Mouse (Mus musculus): ENCODE measurements around the gene Il17d. TPM values are rescaled to one million over a fixed set of nuclear protein-coding genes. Genes with fewer than 3 reads are reported as not detected.

The Il17d gene
- polyA plus RNA-seq, 1 experiment = not detected

DNA sequence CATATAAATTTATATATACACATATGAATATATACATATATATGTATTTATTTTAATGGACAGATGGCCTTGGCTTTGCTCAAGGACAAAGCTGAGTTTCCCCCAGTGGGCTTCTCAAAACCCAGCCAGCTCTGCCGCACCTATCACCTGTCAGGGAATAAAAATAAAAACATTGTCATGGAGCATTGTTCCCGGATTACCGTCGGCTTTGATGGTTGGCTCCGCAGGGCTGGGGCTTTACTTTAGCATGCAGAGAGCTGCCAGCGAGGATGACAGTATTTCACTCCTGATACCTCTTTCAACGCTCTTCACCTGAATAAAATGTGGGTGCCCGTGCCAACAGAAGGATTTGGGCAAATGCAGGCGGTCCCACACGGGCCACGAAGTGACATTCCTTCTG lies 9.3 kb downstream of the Il17d start:
- Histone ChIP-seq H3K4me1 (peaks cover 71% of the 10 kb centered on the region), H3K27me3 (replicated peaks) (no peaks in the 10 kb centered on the region), H3K9me3 (no peaks in the 10 kb centered on the region), H3K36me3 (replicated peaks; ENCODE audit: low read length) (no peaks in the 10 kb centered on the region), H3K4me3 (replicated peaks) (no peak overlapping the region)
- TF ChIP-seq FLI1 (IDR thresholded peaks at IDR 0.05; ENCODE audit: low read length) = no peak
- no peak for TF ChIP-seq GATA1 (IDR thresholded peaks at IDR 0.05; ENCODE audit: borderline replicate concordance, low read length)

DNA sequence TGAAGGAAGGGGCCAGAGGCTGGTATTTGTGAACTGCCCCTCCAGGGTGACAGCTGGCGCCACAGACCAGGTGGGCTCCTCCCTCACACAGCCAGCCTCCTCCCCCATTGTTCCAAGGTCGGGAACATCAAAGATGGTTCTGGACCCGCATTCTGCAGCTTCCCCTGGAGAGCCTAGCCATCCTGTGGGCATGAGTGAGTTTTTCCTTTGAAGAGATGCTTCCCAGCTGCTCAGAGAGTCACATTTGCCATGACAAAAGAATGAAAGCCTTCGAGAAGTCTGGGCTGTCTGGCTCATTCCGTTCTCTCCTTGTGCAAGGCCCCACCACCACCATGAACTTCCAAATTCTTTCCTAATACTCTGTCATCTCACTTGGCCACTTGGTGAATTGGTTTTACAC lies 9.8 kb downstream of the Il17d start:
- Histone ChIP-seq H3K4me1 (peaks cover 69% of the 10 kb centered on the region), H3K27me3 (replicated peaks) (no peaks in the 10 kb centered on the region), H3K36me3 (replicated peaks; ENCODE audit: low read length) (no peaks in the 10 kb centered on the region), H3K9me3 (no peaks in the 10 kb centered on the region), H3K4me3 (replicated peaks) (no peak overlapping the region)
- TF ChIP-seq FLI1 (IDR thresholded peaks at IDR 0.05; ENCODE audit: low read length) (no peak), GATA1 (IDR thresholded peaks at IDR 0.05; ENCODE audit: borderline replicate concordance, low read length) (no peak)

DNA sequence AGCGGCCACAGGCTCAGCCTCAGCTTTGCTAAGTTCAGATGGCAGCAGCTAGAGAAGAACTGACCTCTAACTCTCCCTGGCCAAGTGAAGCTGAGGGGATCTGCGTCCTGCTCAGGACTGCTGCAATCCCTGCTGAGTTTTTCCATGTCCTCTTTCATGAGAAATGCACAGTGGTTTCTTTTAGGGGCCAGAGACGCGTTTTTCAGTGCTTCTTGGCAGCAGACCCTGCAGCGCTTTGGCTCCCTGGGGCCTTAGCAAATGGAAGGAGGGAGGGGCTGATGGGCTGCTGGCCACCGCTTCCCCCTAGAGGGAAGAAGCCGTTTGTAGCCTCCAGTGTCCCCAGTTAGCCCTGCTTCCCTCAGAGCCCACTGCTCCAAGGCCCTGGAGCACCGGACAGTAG lies 10.4 kb downstream of the Il17d start:
- Histone ChIP-seq H3K27me3 (replicated peaks) (no peaks in the 10 kb centered on the region), H3K4me3 (replicated peaks) (no peak overlapping the region), H3K9me3 (no peaks in the 10 kb centered on the region), H3K36me3 (replicated peaks; ENCODE audit: low read length) (no peaks in the 10 kb centered on the region), H3K4me1 (peaks cover 63% of the 10 kb centered on the region)
- TF ChIP-seq GATA1 (IDR thresholded peaks at IDR 0.05; ENCODE audit: borderline replicate concordance, low read length) = no peak
- TF ChIP-seq FLI1 (IDR thresholded peaks at IDR 0.05; ENCODE audit: low read length) = no peak

DNA sequence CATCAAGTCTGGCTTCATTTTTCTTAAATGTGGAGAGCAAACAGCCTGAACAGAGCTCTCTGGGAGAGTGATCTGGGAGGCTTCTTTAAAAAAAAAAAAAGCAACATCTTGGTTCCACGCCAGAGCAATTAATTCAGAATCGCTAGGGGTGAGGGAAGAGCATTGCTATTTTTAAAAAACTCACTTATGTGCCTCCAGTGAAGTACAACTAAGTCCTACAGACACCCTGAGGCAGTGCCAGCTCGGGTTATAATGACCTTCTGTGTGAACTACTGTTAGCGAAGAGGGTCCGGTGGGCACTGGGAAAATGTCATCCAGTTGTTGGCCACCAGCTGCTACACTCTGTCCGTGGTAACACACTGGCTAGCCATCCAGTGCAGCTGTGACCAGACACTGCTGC lies 11.1 kb downstream of the Il17d start:
- no peak for TF ChIP-seq GATA1 (IDR thresholded peaks at IDR 0.05; ENCODE audit: borderline replicate concordance, low read length)
- Histone ChIP-seq H3K27me3 (replicated peaks) (no peaks in the 10 kb centered on the region), H3K36me3 (replicated peaks; ENCODE audit: low read length) (no peaks in the 10 kb centered on the region)

DNA sequence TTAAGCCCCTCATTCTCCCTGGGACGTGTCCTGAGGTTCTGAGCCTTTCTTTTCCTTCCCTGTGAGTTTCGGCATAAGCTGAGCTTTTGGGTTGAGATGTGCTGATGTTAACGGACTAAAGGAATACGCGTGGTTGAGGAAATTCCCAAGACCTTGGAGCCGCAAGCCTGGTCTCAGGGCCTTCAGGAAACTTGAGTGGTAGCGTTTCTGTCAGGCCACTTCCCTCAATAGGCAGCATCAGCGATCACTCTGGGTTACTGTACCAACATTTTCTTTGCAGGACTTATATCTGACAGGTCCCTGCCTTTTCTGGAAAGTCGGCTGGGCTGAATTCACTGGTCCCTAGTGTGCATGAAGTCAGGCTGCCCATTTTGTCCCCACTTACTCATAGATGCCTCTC lies 12.2 kb downstream of the Il17d start:
- Histone ChIP-seq H3K36me3 (replicated peaks; ENCODE audit: low read length) (no peaks in the 10 kb centered on the region), H3K4me3 (replicated peaks) (peak overlapping the region; percentile 84), H3K9me3 (peaks cover 1% of the 10 kb centered on the region), H3K27me3 (replicated peaks) (no peaks in the 10 kb centered on the region), H3K4me1 (peaks cover 58% of the 10 kb centered on the region)
- no peak for TF ChIP-seq GATA1 (IDR thresholded peaks at IDR 0.05; ENCODE audit: borderline replicate concordance, low read length)
- TF ChIP-seq FLI1 (IDR thresholded peaks at IDR 0.05; ENCODE audit: low read length) = no peak

More for the DNA sequence above, 11.1 kb downstream of the Il17d start:
- peaks cover 58% of the 10 kb centered on the region for H3K4me1 ChIP-seq
- peak overlapping the region; percentile 5 for H3K4me3 ChIP-seq (replicated peaks)
- no peaks in the 10 kb centered on the region for H3K9me3 ChIP-seq

DNA sequence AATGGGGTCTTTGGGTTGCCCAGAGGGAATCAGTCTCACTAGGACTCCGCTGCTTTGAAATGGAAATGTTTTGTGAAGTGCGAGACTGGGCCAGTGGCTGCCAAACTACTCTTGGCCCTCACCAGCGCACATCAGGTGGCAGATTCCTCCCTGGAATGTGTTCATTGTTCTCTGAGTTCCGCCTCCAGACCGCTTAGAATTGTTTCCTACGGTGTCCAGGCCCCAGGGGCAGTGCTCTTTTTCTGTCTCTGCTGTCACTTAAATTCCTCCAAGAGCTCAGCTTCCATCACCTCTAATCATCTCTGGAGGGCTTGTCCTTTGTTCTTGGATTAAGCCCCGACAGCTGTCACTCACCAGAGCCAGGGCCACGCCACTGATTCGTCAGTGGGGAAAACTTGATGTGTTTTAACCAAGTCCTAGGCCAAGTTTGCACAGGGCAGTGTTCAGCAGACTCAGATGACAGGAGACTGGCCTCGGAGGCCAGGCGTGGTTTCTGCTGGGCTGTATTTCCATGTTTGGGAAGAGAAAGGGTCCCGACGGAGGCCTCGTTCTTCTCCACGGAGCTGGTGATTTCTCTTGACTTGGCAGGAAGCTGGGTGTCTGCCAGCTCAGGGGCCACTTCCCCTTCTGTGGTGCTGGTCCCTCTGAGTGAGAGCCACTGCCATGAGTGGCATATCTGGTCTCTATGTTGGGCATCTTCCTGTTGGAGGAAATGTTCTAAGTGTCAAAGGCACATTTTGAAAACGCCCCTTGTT lies 12.9 kb downstream of the Il17d start:
- H3K4me1 ChIP-seq = peaks cover 57% of the 10 kb centered on the region
- H3K9me3 ChIP-seq = peaks cover 8% of the 10 kb centered on the region
- peaks cover 4% of the 10 kb centered on the region for H3K36me3 ChIP-seq (replicated peaks; ENCODE audit: low read length)
- TF ChIP-seq FLI1 (IDR thresholded peaks at IDR 0.05; ENCODE audit: low read length) = no peak
- TF ChIP-seq GATA1 (IDR thresholded peaks at IDR 0.05; ENCODE audit: borderline replicate concordance, low read length) = no peak
- H3K27me3 ChIP-seq (replicated peaks) = no peaks in the 10 kb centered on the region
- H3K4me3 ChIP-seq (replicated peaks) = peak overlapping the region; percentile 84

DNA sequence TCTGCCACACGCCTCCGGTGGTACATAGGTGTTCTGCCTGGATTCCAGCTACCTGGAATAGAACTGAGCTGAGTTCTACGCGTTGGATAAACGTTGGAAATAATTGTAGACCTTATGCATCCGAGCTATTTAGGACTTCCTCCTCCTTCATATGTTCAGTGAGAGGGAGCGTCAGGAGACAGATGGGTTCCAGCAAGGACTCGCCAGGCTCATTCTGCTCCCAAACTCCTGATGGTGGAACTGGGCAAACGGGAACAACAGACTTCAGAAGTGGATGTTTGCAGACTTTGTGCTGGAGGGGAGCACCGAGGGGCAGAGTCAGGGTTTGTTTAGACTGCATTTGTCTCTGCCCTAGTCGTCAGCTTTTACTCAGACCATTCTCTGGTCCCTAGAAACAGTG lies 16.1 kb downstream of the Il17d start:
- peaks cover 7% of the 10 kb centered on the region for H3K36me3 ChIP-seq (replicated peaks; ENCODE audit: low read length)
- H3K27me3 ChIP-seq (replicated peaks) = no peaks in the 10 kb centered on the region
- TF ChIP-seq GATA1 (IDR thresholded peaks at IDR 0.05; ENCODE audit: borderline replicate concordance, low read length) = no peak
- no peak for TF ChIP-seq FLI1 (IDR thresholded peaks at IDR 0.05; ENCODE audit: low read length)
- H3K4me3 ChIP-seq (replicated peaks) = no peak overlapping the region
- peaks cover 44% of the 10 kb centered on the region for H3K4me1 ChIP-seq
- H3K9me3 ChIP-seq = peaks cover 14% of the 10 kb centered on the region

DNA sequence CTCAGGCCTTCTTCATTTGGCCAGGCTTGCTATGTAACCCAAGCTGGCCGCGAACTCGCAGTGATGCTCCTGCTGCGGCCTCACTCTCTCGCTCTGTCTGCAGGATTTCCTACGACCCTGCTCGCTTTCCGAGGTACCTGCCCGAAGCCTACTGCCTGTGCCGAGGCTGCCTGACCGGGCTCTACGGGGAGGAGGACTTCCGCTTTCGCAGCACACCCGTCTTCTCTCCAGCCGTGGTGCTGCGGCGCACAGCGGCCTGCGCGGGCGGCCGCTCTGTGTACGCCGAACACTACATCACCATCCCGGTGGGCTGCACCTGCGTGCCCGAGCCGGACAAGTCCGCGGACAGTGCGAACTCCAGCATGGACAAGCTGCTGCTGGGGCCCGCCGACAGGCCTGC lies 17.7 kb downstream of the Il17d start:
- peaks cover 11% of the 10 kb centered on the region for H3K36me3 ChIP-seq (replicated peaks; ENCODE audit: low read length)
- H3K9me3 ChIP-seq = peaks cover 14% of the 10 kb centered on the region
- peak overlapping the region; percentile 71 for H3K4me3 ChIP-seq (replicated peaks)
- TF ChIP-seq FLI1 (IDR thresholded peaks at IDR 0.05; ENCODE audit: low read length) (no peak), GATA1 (IDR thresholded peaks at IDR 0.05; ENCODE audit: borderline replicate concordance, low read length) (no peak)
- no peaks in the 10 kb centered on the region for H3K27me3 ChIP-seq (replicated peaks)
- H3K4me1 ChIP-seq = peaks cover 32% of the 10 kb centered on the region

DNA sequence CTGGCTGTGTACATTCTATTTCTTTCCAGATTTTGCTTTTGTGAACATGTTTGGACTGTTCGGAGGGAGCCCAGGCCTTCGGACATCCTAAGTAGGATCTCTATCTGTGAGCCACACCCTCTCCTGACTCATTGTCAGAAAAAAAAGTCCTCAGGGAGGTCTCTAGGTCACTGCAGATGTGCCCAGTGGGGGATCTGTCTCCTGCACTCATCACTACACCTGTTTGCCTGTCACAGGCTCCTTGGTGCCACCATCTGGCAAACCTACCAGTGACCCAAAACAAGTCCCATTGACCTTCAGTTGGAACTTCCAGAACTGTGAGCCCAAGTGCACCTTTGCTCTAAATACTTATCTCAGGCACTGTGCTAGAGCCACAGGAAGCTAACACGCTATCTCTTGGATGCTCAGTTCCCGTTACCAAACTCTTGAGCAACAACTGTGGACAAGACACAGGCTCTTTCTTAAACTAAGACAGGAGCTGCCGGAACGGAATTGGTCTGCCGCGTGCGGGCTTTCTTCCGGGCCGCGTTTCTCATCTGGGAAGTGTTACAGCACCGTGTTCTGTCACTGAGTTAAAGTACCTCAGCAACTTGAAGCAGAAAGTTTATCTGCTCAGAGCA lies 19.0 kb downstream of the Il17d start:
- no peak overlapping the region for H3K4me3 ChIP-seq (replicated peaks)
- TF ChIP-seq FLI1 (IDR thresholded peaks at IDR 0.05; ENCODE audit: low read length) = no peak
- TF ChIP-seq GATA1 (IDR thresholded peaks at IDR 0.05; ENCODE audit: borderline replicate concordance, low read length) = no peak

DNA sequence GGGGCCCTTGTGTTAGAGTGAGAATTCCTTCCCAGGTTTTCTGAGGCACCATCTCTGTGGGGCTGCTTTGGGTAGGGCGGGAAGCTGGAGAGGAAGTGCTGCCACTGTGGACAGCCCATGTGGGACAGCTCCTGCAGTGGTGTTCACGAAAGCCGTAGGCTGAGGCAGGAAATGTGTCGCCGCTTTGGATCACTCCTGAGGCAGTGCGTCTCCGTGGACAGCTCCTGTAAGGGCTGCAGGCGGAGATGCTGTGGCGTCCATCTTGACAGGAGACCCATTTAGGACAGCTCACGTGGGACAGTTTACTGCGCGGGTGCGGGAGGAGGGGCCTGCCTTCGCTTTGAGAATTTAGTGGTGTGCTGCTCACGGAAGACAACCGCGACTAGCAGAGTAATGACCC lies 20.9 kb downstream of the Il17d start:
- no peak for TF ChIP-seq FLI1 (IDR thresholded peaks at IDR 0.05; ENCODE audit: low read length)
- no peak for TF ChIP-seq GATA1 (IDR thresholded peaks at IDR 0.05; ENCODE audit: borderline replicate concordance, low read length)
- peaks cover 24% of the 10 kb centered on the region for H3K4me1 ChIP-seq
- H3K27me3 ChIP-seq (replicated peaks) = no peaks in the 10 kb centered on the region

More for the DNA sequence above, 19.0 kb downstream of the Il17d start:
- Histone ChIP-seq H3K4me1 (peaks cover 26% of the 10 kb centered on the region), H3K9me3 (peaks cover 14% of the 10 kb centered on the region), H3K36me3 (replicated peaks; ENCODE audit: low read length) (peaks cover 19% of the 10 kb centered on the region), H3K27me3 (replicated peaks) (no peaks in the 10 kb centered on the region)

More for the DNA sequence above, 20.9 kb downstream of the Il17d start:
- Histone ChIP-seq H3K4me3 (replicated peaks) (peak overlapping the region; percentile 8), H3K36me3 (replicated peaks; ENCODE audit: low read length) (peaks cover 38% of the 10 kb centered on the region), H3K9me3 (peaks cover 14% of the 10 kb centered on the region)

All from megakaryocyte, embryonic 14.5 days (primary cell).